Mouse (Mus musculus): ENCODE measurements around the gene Capg.

DNA sequence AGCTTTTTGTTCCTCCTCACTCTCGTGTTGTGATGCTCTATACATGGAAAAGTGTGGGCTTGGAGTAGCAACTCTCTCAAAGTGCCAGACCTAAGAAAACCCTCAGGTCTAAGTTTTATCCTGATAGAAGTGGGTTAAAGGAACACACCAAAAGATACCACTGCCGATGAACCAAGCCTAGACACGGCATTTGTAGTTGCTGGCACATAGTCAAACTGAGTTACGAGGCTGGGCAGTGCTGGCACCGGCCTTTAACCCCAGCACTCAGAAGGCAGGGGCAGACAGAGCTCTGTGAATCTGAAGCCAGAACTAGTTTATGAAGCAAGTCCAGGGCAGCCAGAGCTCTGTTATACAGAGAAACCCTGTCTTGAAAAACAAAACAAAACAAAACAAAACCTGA lies 63.5 kb downstream of the Capg start:
- no peak for TF ChIP-seq TAL1 (IDR thresholded peaks at IDR 0.05; ENCODE audit: low read length)
- no peak for TF ChIP-seq GATA1 (IDR thresholded peaks at IDR 0.05; ENCODE audit: low read length)
